Mouse (Mus musculus) spleen, adult 2 months (tissue): Measurements from ENCODE around the gene Scgb2b27.

Experiments used
- CTCF ChIP-seq: fragments of 200-500 bp; IDR thresholded peaks from 2 replicates; pipeline ENCODE4 v1.5.1; 2011; ENCODE audit warnings: mild to moderate bottlenecking, inconsistent platforms; ENCODE audit not compliant: insufficient read depth, insufficient read length, insufficient replicate concordance; ENCODE audit errors: extremely low read depth
- POLR2A ChIP-seq: fragments of 200-500 bp; IDR thresholded peaks from 2 replicates; pipeline ENCODE4 v1.6.1; 2011; ENCODE audit warnings: low read depth, low read length, inconsistent platforms

DNA sequence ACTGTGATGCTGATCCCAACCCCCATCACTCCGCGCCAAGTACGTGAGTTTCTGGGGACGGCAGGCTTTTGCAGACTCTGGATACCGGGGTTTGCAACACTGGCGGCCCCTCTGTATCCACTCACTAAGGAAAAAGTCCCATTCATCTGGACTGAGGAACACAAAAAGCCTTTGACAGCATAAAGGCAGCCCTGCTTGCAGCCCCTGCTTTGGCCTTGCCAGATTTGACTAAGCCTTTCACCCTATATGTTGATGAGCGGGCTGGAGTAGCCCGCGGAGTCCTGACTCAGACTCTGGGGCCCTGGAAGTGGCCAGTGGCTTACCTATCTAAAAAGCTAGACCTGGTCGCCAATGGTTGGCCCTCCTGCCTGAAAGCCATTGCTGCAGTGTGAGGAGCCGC, 16.3 kb upstream of the Scgb2b27 start:
- TF ChIP-seq CTCF = no peak
- no peak for TF ChIP-seq POLR2A
